Mouse (Mus musculus) cerebellum, adult 8-10 months (tissue): ENCODE data around the gene Igf2bp2.

Experiments
- DNase-seq: peaks from one replicate; pipeline ENCODE4 v3.0.0; 2022

Igf2bp2 gene

GRCm38 (mm10) chr16:22147131-22147530 lies 16.0 kb downstream of the Igf2bp2 start:
- no peak for DNase-seq

DNA sequence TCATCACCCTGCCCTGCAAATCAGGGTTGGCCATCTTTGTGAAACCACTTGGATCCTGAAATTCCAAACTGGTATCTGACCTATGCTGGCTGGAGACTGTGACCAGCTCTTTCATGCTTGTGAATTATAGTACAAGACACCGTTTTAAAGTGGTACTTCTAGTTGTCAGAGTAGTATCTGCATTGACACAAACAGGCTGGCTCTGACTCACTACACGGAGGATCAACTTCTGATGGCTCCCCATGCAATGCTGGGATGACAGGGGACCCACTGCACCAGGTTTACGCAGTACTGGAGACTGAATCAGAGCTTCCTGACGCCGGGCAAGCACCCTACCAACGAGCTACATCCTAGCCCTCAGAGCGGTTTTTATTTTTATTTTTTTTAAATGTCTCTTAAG lies 17.0 kb downstream of the Igf2bp2 start:
- DNase-seq = no peak

GRCm38 (mm10) chr16:22144490-22144889 lies 18.6 kb downstream of the Igf2bp2 start:
- no peak for DNase-seq

GRCm38 (mm10) chr16:22140861-22141260 lies 22.2 kb downstream of the Igf2bp2 start:
- DNase-seq = no peak

DNA sequence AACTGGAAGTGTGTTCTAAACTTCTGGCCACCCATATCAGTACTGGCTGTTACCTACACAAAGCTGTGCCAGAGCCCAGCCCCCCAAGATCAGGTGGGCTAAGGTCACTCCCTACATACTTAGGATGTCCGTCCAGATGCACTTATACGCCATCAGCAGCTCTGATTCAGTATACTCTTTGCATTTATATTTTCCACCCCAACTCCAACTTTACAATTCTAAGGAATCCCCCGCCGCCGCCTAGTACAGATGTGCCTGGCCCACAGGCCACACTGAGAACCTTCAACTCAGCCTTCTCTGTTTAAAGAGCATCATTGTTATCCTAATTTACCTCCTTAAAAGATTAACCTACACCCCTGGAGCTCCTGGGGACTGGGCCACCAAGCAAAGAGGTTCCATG lies 23.3 kb downstream of the Igf2bp2 start:
- no peak for DNase-seq

GRCm38 (mm10) chr16:22136198-22136597 lies 26.9 kb downstream of the Igf2bp2 start:
- no peak for DNase-seq

- no peak for DNase-seq
Observed at GRCm38 (mm10) chr16:22131321-22131720, 31.8 kb downstream of the Igf2bp2 start.

- DNase-seq = no peak
Observed at GRCm38 (mm10) chr16:22129511-22129910, 33.6 kb downstream of the Igf2bp2 start.

GRCm38 (mm10) chr16:22128595-22128994 lies 34.5 kb downstream of the Igf2bp2 start:
- no peak for DNase-seq

- no peak for DNase-seq
Observed at GRCm38 (mm10) chr16:22127806-22128205, 35.3 kb downstream of the Igf2bp2 start.

DNA sequence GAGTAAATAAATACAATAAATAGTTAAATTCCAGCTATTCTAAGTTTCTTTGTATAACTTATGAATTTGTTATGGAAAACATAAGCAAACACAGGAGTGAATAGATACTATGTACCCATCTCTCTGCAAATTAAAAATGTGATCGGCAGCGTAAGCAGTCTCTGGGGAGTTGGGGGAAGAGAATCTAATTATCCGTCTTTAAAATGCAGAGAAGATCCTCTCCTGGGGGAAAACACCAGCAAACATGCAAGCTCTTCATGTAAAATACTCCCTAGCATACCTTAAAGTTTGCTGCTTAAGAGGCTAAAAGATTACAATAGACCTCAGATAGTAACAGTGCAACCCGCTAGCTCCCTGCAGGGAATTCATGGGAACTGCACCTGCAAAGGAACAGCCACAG lies 36.2 kb downstream of the Igf2bp2 start:
- DNase-seq = no peak

DNA sequence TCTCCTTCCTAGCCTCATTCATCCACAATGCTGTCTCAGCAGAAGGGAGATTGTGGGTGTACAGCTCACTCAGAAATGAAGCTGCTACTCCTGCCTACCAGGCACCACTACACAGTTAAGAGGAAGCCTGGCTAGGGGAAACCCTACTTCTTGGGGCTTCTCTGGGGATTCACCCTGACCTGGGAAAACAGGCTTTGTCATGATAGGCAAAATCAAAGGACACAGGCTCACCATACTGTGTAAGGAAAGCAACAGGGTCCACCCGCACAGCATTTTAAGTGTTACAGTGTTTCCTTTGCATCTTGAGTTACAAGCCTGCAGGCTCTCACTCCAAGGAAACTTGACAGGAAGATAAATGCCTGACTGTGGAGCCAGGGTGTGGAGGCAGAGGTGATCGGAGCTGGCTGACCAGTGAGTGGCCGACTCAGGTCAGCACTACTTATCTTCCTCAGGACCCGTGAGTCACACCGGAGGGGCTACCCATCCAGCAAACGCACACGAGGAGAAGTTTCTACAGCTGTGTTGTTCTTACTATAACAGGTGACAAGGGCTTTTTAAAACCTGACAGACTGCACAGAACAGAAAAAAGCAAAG lies 38.7 kb downstream of the Igf2bp2 start:
- DNase-seq = no peak

DNA sequence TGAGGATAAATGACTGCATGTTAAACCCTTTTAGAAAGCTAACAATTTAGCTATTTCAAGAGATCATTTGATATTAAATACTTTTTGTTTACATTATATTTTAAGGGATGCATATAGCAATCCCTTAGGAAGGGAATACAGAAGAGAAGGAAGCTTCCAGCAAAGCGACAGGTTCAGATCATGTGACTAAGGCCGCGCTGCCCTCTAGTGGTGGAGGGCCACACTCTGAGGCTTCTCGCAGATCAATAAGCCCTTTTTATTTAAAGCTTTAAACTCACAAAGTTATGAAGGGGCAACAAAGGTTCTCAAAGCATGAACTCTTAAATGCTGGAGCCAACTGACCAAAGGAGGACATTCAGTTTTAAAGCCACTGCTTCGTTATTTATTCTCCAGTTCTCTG lies 39.4 kb downstream of the Igf2bp2 start:
- DNase-seq = peak; percentile 21

- no peak for DNase-seq
Observed at GRCm38 (mm10) chr16:22121109-22121508, 42.0 kb downstream of the Igf2bp2 start.

DNA sequence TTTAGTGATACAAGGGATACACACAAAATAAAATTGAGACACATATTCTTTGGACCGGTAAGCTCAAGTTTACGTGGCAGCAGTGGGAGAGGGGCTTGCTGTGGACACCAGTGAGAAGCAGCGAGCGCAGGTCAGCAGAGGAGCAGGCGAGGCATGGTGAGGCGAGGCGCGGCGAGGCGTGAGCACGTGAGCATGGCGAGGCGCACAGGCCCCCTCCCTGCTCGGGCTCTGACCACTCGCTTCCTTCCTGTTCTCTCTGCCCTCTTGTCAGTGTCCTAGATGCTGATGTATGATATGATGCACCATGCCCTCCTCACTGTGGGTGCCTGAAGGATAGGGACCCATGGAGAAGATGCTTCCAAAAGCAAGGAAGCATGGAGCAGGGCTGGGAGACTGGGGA lies 43.6 kb downstream of the Igf2bp2 start:
- no peak for DNase-seq

- no peak for DNase-seq
Observed at GRCm38 (mm10) chr16:22118716-22119501, 44.2 kb downstream of the Igf2bp2 start.

DNA sequence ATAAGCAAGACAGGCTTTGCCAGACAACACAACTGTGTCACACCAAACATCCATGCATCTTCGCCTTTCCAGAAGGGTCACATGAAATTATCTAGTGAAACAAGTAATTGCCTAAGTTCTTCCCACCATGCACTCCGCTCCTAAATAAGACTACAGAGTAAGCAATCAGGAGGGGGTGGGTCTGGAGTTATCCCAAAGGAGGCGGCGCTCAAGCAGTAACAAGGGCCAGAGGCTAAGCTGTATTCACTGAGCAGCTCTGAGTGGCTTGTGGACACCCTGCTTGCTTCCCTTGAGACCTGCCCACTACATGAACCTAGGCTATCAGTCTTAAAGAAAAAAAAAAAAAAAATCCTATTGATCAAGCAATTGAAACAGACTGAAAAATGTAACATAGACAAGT lies 44.9 kb downstream of the Igf2bp2 start:
- DNase-seq = no peak

- no peak for DNase-seq
Observed at GRCm38 (mm10) chr16:22116748-22117147, 46.4 kb downstream of the Igf2bp2 start.

DNA sequence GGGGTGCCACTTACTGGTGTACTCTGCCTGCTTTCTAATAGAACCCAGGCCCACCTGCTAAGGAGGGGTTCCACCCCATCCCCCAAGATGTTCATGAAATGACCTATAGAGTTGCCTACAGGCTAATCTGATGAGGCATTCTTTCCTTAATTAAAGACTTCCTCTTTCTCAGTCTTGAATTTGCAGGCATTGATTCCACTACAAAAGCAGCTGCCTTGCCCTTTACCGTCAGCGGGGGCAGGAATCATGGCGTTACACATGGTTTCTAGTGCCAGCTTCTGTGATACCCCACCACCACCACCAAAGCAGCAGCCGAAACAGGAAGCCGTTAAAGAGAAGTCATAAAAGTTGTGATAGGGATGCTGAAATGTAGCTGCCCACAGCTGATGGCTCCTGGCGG lies 47.0 kb downstream of the Igf2bp2 start:
- DNase-seq = no peak

DNA sequence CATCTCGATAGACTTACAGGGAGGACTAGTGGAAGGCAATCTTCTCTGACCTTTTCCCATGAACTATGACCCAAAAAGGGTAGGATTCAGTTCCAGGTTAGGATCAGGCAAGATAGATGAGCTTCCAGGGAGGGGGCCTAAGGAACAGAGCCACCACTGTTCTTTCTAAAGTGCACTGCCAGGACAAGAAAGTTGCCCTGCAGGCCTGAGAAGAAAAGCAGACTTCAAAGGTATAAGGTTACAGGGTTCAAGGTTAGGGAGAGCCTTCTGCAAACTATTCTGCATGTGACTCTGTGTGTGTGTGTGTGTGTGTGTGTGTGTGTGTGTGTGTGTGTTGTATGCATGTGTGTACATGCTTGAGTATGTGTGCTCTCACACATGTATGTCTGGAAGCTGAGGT lies 53.1 kb downstream of the Igf2bp2 start:
- no peak for DNase-seq

DNA sequence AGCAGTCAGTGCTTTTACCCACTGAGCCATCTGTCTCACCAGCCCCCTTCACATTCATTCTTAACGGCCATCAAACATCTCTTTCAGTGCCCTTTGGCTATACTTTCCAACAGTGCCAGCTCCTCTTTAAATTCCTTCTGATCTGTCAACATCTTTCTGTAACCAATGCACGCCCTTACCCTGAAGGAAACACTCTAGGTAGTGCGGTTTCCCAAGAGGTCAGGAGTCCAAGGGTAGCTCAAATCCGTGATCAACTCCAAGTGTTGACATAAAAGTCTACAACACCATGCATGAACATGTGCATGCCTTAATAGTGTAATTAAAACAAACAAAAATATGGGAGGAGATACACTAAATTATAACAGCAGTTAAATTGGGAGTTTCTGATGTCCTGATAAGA lies 53.9 kb downstream of the Igf2bp2 start:
- no peak for DNase-seq

DNA sequence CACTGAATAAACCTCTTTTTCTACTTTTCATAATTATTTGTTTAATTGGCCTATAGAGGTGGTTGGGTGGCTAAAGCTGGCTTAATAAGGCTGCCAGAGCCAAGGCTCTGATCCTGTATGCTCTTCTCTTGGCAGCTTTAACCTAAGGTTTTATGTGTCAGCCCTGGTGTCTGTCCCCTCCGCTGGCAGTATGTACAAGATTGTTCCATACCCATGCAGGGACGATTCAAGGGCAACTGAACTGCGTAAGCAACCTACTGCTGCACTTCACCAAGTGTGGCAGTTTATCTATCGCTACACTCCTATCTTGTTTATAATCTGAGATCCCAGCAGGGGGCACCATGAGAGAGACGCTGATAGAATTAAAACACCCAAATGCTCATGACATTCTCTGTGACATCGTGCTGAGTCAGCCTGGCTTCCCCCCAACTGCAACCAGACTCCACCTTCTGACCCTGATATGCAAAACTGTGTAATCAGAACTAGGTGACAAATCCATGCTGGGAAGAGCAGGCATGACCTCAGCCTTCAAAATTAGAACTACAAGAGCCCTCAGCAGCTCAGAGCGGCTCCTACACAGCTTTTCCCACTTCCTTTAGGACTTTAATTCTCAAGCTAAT lies 55.1 kb downstream of the Igf2bp2 start:
- peak; percentile 19 for DNase-seq

DNA sequence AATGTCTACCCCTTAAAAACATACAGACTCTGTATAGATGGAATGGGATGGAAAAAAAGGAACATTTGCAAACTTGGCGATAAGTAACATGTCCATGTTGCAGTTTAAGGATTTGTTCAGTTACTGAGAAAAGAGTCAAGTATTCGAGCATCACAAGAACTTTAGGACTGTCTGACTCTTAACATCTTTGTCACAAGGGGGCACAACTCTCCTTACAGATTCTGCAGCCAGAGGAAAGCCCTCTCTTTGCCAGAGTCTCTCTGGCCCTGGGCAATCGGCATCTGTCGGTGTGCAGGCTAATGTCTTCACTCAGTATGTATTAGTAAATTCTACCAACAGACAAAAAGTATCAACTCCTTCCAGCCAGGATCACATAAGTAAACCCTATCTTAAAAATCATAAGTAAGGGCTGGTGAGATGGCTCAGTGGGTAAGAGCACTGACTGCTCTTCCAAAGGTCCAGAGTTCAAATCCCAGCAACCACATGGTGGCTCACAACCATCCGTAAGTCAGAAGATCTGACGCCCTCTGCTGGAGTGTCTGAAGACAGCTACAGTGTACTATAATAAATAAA lies 57.0 kb downstream of the Igf2bp2 start:
- no peak for DNase-seq

- DNase-seq = no peak
Observed at GRCm38 (mm10) chr16:22100067-22100466, 63.0 kb downstream of the Igf2bp2 start.
